Mouse (Mus musculus): ENCODE results near the gene Bcl9l.

DNA sequence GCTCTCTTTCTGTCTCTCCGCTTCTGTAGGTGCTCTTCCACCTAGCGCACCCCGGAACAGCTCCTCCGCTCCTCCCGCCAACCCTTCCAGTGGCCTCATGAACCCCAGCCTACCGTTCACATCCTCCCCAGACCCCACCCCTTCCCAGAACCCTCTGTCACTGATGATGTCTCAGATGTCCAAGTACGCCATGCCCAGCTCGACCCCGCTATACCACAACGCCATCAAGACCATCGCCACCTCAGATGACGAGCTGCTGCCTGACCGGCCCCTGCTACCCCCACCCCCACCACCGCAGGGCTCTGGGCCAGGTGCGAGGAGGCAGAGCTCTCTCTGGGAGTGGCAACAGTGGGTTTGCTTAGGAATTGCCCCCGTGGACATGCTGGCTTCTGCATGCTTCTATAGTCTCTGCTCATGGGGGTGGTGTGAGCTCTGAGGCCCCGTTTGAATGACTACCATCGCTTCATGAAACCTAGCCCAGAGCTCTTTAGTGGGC, 25.5 kb downstream of the Bcl9l start:
- TF ChIP-seq CTCF (IDR thresholded peaks at IDR 0.05) (no peak), EP300 (IDR thresholded peaks at IDR 0.05) (no peak)
